Mouse (Mus musculus): ENCODE measurements at regions not wholly inside any gene's neighbourhood (a gene's known extent, or its start where the extent isn't known, plus 50 kb on each side); places are given as distances from the start of the nearest gene placed in this dataset.

DNA sequence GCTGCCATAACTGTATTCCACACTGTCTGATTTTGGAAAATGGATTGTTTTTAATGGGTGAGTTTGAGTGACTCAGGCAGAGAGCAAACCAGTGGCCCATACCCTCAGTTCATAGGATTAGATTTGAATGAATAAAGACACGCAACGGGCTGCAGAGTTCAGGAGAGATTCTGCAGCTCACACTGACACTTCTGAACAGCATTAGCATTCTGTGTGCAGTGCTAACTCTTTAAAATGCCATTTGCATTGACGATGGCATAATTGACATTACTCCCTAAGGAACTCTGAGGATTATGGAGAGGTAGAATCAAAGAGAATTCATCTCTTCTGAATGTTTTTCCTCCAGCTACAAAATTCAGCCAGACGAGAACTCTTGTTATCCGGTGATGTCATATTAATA, 129.4 kb upstream of the Ccng1 start:
- TF ChIP-seq POLR2A (IDR thresholded peaks at IDR 0.05; ENCODE audit: control insufficient read depth, low read depth, low read length) (no peak), CTCF (IDR thresholded peaks at IDR 0.05; ENCODE audit: control insufficient read depth, insufficient read depth, insufficient replicate concordance, low read depth, low read length) (no peak)
- Histone ChIP-seq H3K27me3 (ENCODE audit: control insufficient read depth, insufficient read depth, low read length) (no peaks in the 10 kb centered on the region), H3K27ac (ENCODE audit: control insufficient read depth, insufficient read depth, low read depth, low read length) (no peak overlapping the region), H3K4me1 (ENCODE audit: control insufficient read depth, insufficient read depth, low read length) (no peaks in the 10 kb centered on the region), H3K4me3 (ENCODE audit: control insufficient read depth, low read depth, low read length) (no peak overlapping the region), H3K36me3 (ENCODE audit: control insufficient read depth, insufficient read depth, low read length) (no peaks in the 10 kb centered on the region)

DNA sequence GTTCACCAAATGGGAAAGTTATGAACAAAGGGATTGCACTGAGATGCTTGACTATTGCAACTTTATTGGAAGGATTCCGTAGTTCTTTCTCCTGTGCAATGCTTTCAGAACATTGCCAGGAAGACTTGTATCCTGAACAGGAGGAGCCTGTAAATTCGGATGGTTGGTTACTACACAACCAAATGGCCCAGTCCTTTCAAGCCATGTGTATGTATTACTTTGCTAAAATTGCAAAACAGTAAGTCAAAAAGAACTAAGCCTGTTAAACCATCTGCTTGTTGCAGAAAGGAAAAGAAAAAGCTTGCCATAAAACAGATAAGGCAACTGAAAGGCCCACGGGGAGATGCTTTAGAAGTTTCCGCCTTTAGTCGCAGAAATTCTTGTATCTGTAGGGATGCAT, 124.5 kb upstream of the Ccng1 start:
- Histone ChIP-seq H3K27me3 (ENCODE audit: control insufficient read depth, insufficient read depth, low read length) (no peaks in the 10 kb centered on the region), H3K4me3 (ENCODE audit: control insufficient read depth, low read depth, low read length) (no peak overlapping the region), H3K27ac (ENCODE audit: control insufficient read depth, insufficient read depth, low read depth, low read length) (no peak overlapping the region), H3K4me1 (ENCODE audit: control insufficient read depth, insufficient read depth, low read length) (no peaks in the 10 kb centered on the region), H3K36me3 (ENCODE audit: control insufficient read depth, insufficient read depth, low read length) (no peaks in the 10 kb centered on the region)
- no peak for TF ChIP-seq CTCF (IDR thresholded peaks at IDR 0.05; ENCODE audit: control insufficient read depth, insufficient read depth, insufficient replicate concordance, low read depth, low read length)
- TF ChIP-seq POLR2A (IDR thresholded peaks at IDR 0.05; ENCODE audit: control insufficient read depth, low read depth, low read length) = no peak

DNA sequence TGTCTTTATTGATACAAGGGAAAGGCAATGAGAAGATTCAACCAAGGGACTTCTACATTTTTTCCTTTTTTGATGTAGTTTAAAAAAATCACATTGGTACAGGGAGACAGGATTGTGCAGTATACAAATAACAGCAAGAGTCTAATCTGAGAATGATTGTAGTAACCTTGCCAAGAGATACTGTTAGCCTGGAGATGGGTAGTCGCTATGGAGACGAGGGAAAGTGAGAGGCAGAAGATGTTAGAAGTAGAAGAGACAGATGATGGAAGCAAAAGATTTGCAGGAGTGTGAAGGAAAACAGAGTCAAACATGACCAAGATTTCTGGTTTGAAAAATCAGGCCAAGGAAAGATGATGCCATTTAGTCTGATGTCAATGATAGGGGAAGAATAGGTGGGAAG, 117.9 kb upstream of the Ccng1 start:
- H3K36me3 ChIP-seq (ENCODE audit: control insufficient read depth, insufficient read depth, low read length) = no peaks in the 10 kb centered on the region
- H3K27me3 ChIP-seq (ENCODE audit: control insufficient read depth, insufficient read depth, low read length) = no peaks in the 10 kb centered on the region
- H3K27ac ChIP-seq (ENCODE audit: control insufficient read depth, insufficient read depth, low read depth, low read length) = no peak overlapping the region
- H3K4me3 ChIP-seq (ENCODE audit: control insufficient read depth, low read depth, low read length) = no peak overlapping the region
- no peaks in the 10 kb centered on the region for H3K4me1 ChIP-seq (ENCODE audit: control insufficient read depth, insufficient read depth, low read length)
- TF ChIP-seq CTCF (IDR thresholded peaks at IDR 0.05; ENCODE audit: control insufficient read depth, insufficient read depth, insufficient replicate concordance, low read depth, low read length) (no peak), POLR2A (IDR thresholded peaks at IDR 0.05; ENCODE audit: control insufficient read depth, low read depth, low read length) (no peak)

DNA sequence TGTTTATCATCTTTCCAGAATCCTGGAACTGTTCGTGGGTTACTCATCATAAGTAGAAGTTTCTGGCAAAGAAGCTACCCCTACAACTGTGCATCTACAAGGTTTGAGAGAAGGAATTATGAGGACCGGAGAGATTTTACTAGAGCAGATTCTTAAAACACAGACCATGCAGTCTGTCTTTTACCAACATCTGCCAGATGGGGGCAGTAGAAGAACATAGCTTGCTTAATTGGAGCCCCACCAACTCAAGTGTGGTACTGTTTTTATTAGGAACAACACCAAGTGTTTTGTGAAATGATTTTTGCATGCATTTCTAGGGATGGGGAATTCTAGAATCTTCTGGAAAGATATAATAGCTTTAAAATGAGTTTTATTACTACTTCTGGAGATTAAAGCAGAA, 110.6 kb upstream of the Ccng1 start:
- H3K27ac ChIP-seq (ENCODE audit: control insufficient read depth, insufficient read depth, low read depth, low read length) = no peak overlapping the region
- no peak overlapping the region for H3K4me3 ChIP-seq (ENCODE audit: control insufficient read depth, low read depth, low read length)
- H3K4me1 ChIP-seq (ENCODE audit: control insufficient read depth, insufficient read depth, low read length) = no peaks in the 10 kb centered on the region
- no peaks in the 10 kb centered on the region for H3K27me3 ChIP-seq (ENCODE audit: control insufficient read depth, insufficient read depth, low read length)
- no peaks in the 10 kb centered on the region for H3K36me3 ChIP-seq (ENCODE audit: control insufficient read depth, insufficient read depth, low read length)
- TF ChIP-seq CTCF (IDR thresholded peaks at IDR 0.05; ENCODE audit: control insufficient read depth, insufficient read depth, insufficient replicate concordance, low read depth, low read length) (no peak), POLR2A (IDR thresholded peaks at IDR 0.05; ENCODE audit: control insufficient read depth, low read depth, low read length) (no peak)

GRCm38 (mm10) chr11:40851361-40851760, 96.2 kb upstream of the Ccng1 start:
- Histone ChIP-seq H3K27me3 (ENCODE audit: control insufficient read depth, insufficient read depth, low read length) (no peaks in the 10 kb centered on the region), H3K4me3 (ENCODE audit: control insufficient read depth, low read depth, low read length) (no peak overlapping the region), H3K4me1 (ENCODE audit: control insufficient read depth, insufficient read depth, low read length) (no peaks in the 10 kb centered on the region), H3K27ac (ENCODE audit: control insufficient read depth, insufficient read depth, low read depth, low read length) (no peak overlapping the region), H3K36me3 (ENCODE audit: control insufficient read depth, insufficient read depth, low read length) (no peaks in the 10 kb centered on the region)
- TF ChIP-seq CTCF (IDR thresholded peaks at IDR 0.05; ENCODE audit: control insufficient read depth, insufficient read depth, insufficient replicate concordance, low read depth, low read length) (no peak), POLR2A (IDR thresholded peaks at IDR 0.05; ENCODE audit: control insufficient read depth, low read depth, low read length) (no peak)

GRCm38 (mm10) chr11:40850652-40851092, 95.6 kb upstream of the Ccng1 start:
- H3K36me3 ChIP-seq (ENCODE audit: control insufficient read depth, insufficient read depth, low read length) = no peaks in the 10 kb centered on the region
- no peak overlapping the region for H3K4me3 ChIP-seq (ENCODE audit: control insufficient read depth, low read depth, low read length)
- TF ChIP-seq CTCF (IDR thresholded peaks at IDR 0.05; ENCODE audit: control insufficient read depth, insufficient read depth, insufficient replicate concordance, low read depth, low read length) = no peak
- no peak for TF ChIP-seq POLR2A (IDR thresholded peaks at IDR 0.05; ENCODE audit: control insufficient read depth, low read depth, low read length)
- no peak overlapping the region for H3K27ac ChIP-seq (ENCODE audit: control insufficient read depth, insufficient read depth, low read depth, low read length)
- no peaks in the 10 kb centered on the region for H3K4me1 ChIP-seq (ENCODE audit: control insufficient read depth, insufficient read depth, low read length)
- no peaks in the 10 kb centered on the region for H3K27me3 ChIP-seq (ENCODE audit: control insufficient read depth, insufficient read depth, low read length)

DNA sequence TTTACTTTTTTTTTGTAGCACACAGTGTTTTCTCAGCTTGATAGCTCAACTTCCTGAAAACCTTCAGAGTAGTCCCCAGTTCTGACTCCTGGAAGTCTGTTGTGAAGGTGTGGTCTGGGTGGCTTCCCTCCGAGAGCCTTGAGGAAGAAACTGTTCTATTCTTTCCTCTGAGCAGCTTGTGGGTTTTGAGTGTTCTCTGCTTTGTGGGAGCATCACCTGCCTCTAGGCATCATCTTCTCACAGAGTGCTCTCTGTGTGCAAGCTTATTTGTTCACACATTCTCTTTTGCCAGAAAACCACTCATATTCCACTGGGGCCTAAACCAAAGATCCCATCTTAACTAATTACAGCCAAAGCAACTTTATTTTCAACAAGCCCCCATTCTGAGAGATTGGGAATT, 91.5 kb upstream of the Ccng1 start:
- H3K27me3 ChIP-seq (ENCODE audit: control insufficient read depth, insufficient read depth, low read length) = no peaks in the 10 kb centered on the region
- TF ChIP-seq CTCF (IDR thresholded peaks at IDR 0.05; ENCODE audit: control insufficient read depth, insufficient read depth, insufficient replicate concordance, low read depth, low read length) = no peak
- TF ChIP-seq POLR2A (IDR thresholded peaks at IDR 0.05; ENCODE audit: control insufficient read depth, low read depth, low read length) = no peak

GRCm38 (mm10) chr11:40835393-40835792, 80.3 kb upstream of the Ccng1 start:
- TF ChIP-seq POLR2A (IDR thresholded peaks at IDR 0.05; ENCODE audit: control insufficient read depth, low read depth, low read length) = no peak
- no peak overlapping the region for H3K4me3 ChIP-seq (ENCODE audit: control insufficient read depth, low read depth, low read length)
- H3K27me3 ChIP-seq (ENCODE audit: control insufficient read depth, insufficient read depth, low read length) = no peaks in the 10 kb centered on the region
- H3K36me3 ChIP-seq (ENCODE audit: control insufficient read depth, insufficient read depth, low read length) = no peaks in the 10 kb centered on the region
- no peak overlapping the region for H3K27ac ChIP-seq (ENCODE audit: control insufficient read depth, insufficient read depth, low read depth, low read length)
- H3K4me1 ChIP-seq (ENCODE audit: control insufficient read depth, insufficient read depth, low read length) = no peaks in the 10 kb centered on the region

More for the DNA sequence above, 91.5 kb upstream of the Ccng1 start:
- Histone ChIP-seq H3K4me3 (ENCODE audit: control insufficient read depth, low read depth, low read length) (no peak overlapping the region), H3K4me1 (ENCODE audit: control insufficient read depth, insufficient read depth, low read length) (no peaks in the 10 kb centered on the region), H3K27ac (ENCODE audit: control insufficient read depth, insufficient read depth, low read depth, low read length) (no peak overlapping the region), H3K36me3 (ENCODE audit: control insufficient read depth, insufficient read depth, low read length) (no peaks in the 10 kb centered on the region)

Measured in testis, adult 2 months (tissue).